8 mouse cellular contexts compared by ENCODE assay signal in the genomic region with DNA sequence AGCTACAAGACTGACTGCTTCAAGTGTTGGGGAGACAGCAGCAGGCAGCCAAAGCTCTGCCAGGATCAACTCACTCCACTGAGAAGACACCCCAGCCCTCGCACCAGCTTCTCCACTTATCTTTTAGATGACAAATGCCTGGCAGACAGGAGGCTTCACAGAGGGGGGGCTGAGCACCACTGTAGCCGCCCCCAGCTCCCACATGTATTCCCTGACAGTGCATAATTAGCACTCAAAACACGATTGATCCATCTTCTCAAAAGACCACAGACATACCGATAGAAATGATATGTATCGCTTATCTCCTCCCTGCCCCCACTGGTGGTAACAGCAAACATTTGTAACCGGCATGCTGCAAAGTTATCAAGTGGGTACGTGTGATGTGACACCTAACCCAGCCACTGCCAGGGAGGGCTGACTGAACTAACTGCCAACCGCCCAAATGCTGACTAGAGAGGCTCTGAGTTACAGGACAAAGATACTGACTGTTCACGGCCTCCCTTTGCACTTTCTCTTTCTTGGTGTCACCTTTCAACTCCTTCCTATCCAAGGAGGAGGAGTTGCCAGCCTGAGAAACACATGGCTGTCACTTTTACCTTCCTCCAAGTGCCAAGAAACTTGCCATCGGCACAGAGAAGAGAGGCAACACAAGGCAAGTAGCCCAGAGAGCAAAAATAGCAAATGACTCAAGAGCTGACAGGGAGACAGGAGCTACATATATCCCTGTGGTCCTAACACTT.
DNase-seq lines count a peak whose midpoint lies in the region; ATAC-seq and TF ChIP-seq lines count a peak whose summit lies in the region.
"Had no signal": no experiment of that assay in that cellular context is flagged by ENCODE, and none has a peak within 500 bp of the region (broad histone marks: within the 10 kb centered on the region; RNA-seq: fewer than 3 reads in every experiment).

No protein-coding gene starts in this region.

- no peak for TF ChIP-seq POLR2A in thymus, adult 2 months (IDR thresholded peaks at IDR 0.05; ENCODE audit: control insufficient read depth, extremely low read depth, insufficient read depth, low read length, poor library complexity)

- H3K27me3 ChIP-seq in thymus, adult 2 months (ENCODE audit: control insufficient read depth, insufficient read depth, low read length), result no peaks in the 10 kb centered on the region
- no peaks in the 10 kb centered on the region for H3K27me3 ChIP-seq in hindbrain, postnatal 0 days (ENCODE audit: insufficient read depth, low read length)
- H3K27me3 ChIP-seq: midbrain, embryonic 12.5 days had no signal

- WGBS in thymus, adult 2 months, result 64% methylated on average over 10 of the region's 10 CpGs
- 52% methylated on average over 10 of the region's 10 CpGs for whole genome bisulfite sequencing in hindbrain, postnatal 0 days

- ATAC-seq in hindbrain, postnatal 0 days, result no peak

- no peak overlapping the region for H3K9ac ChIP-seq in hindbrain, postnatal 0 days (replicated peaks; ENCODE audit: low read length)
- H3K9ac ChIP-seq: midbrain, embryonic 12.5 days had no signal

- H3K4me2 ChIP-seq in hindbrain, postnatal 0 days (ENCODE audit: low read depth, low read length), result no peak overlapping the region
- H3K4me2 ChIP-seq: midbrain, embryonic 12.5 days had no signal

- DNase-seq in thymus, adult 2 months, result no peak
- no peak for DNase-seq in thymus, postnatal 36 days
- peak; percentile 27 to 41 for DNase-seq in frontal cortex, postnatal 25 days (ENCODE audit: low spot score in 2 of 2)
- DNase-seq in left cerebral cortex, adult 18-20 months (ENCODE audit: low spot score in 2 of 2), result peak; percentile 46 to 73
- DNase-seq in right cerebral cortex, postnatal 36 days (ENCODE audit: low spot score in 2 of 2), result peak; percentile 72 to 73
- no peak for DNase-seq in ovary, postnatal 14 days (ENCODE audit: low spot score)
- no peak for DNase-seq in hindbrain, postnatal 0 days (ENCODE audit: low spot score)

- H3K36me3 ChIP-seq in thymus, adult 2 months (ENCODE audit: control insufficient read depth, insufficient read depth, low read length), result peaks cover 13% of the 10 kb centered on the region; the same call in 1 of the 2 replicates
- no peaks in the 10 kb centered on the region for H3K36me3 ChIP-seq in hindbrain, postnatal 0 days (ENCODE audit: insufficient read depth, low read length)
- H3K36me3 ChIP-seq: midbrain, embryonic 12.5 days had no signal

- H3K27ac ChIP-seq in thymus, adult 2 months (ENCODE audit: control insufficient read depth, insufficient read depth, low read length), result peak overlapping the region; percentile 21; the same call in 1 of the 2 replicates
- H3K27ac ChIP-seq in hindbrain, postnatal 0 days, result no peak overlapping the region
- H3K27ac ChIP-seq: midbrain, embryonic 12.5 days had no signal

- no peak for TF ChIP-seq CTCF in thymus, adult 2 months (IDR thresholded peaks at IDR 0.05; ENCODE audit: borderline replicate concordance, control insufficient read depth, extremely low read depth, insufficient read depth, low read length, poor library complexity)
- no peak for TF ChIP-seq CTCF in hindbrain, postnatal 0 days (IDR thresholded peaks at IDR 0.05; ENCODE audit: low read depth)

- no peaks in the 10 kb centered on the region for H3K9me3 ChIP-seq in hindbrain, postnatal 0 days (ENCODE audit: low read length)
- H3K9me3 ChIP-seq: midbrain, embryonic 12.5 days had no signal

- H3K4me3 ChIP-seq in thymus, adult 2 months (ENCODE audit: control insufficient read depth, insufficient read depth, low read length), result no peak overlapping the region
- no peak overlapping the region for H3K4me3 ChIP-seq in hindbrain, postnatal 0 days (ENCODE audit: low read length)
- H3K4me3 ChIP-seq: midbrain, embryonic 12.5 days had no signal

- peaks cover 25% of the 10 kb centered on the region for H3K4me1 ChIP-seq in thymus, adult 2 months (replicated peaks; ENCODE audit: control insufficient read depth, insufficient read depth, low read length)
- no peaks in the 10 kb centered on the region for H3K4me1 ChIP-seq in hindbrain, postnatal 0 days (ENCODE audit: insufficient read depth, low read length)
- H3K4me1 ChIP-seq: midbrain, embryonic 12.5 days had no signal

Comparison
In these comparisons a context has a peak if more than half of its experiments do, and no peak if none do; other contexts are left out.
1. DNase-seq: peak in frontal cortex, postnatal 25 days (2 of 2), left cerebral cortex, adult 18-20 months (2 of 2) and right cerebral cortex, postnatal 36 days (2 of 2); none in thymus, adult 2 months (single experiment), thymus, postnatal 36 days (0 of 2), ovary, postnatal 14 days (single experiment) and hindbrain, postnatal 0 days (single experiment).